Mouse (Mus musculus): ENCODE data around the gene Gm16223. TPM values are rescaled to one million over a fixed set of nuclear protein-coding genes. Genes with fewer than 3 reads are reported as not detected.

The Gm16223 gene
- total RNA-seq (2023): not detected

GRCm38 (mm10) chr5:42067476-42068187 is at the start of gene Gm16223:
Gm16223 (plus strand) TSS chr5:42067960.

Other genes with a start within 250 kb of the Gm16223 start
- 10 to 100 TPM; 23.1 to 23.9 TPM for gene Bod1l, start 223.6 kb upstream of the Gm16223 start, total RNA-seq (2023)